Mouse (Mus musculus) limb, embryonic 14.5 days (tissue): ENCODE measurements around the gene Slc15a4. TPM values are rescaled to one million over a fixed set of nuclear protein-coding genes. Genes with fewer than 3 reads are reported as not detected.
A peak's percentile ranks its signal among the peaks of the same experiment; 100 is the strongest.

ENCODE experiments used
- ATAC-seq: fragments of 200-750 bp; cut with Nextera tagmentation; 2 replicates; pipeline ENCODE4 v1.8.0; 2017; ENCODE audit warnings: low read depth, moderate number of reproducible peaks, moderate TSS enrichment; ENCODE audit not compliant: low FRiP score
- DNase-seq: peaks from one replicate; pipeline ENCODE4 v3.0.0-alpha.2; 2015; ENCODE audit warnings: low spot score
- H3K27ac ChIP-seq: fragments of 300-500 bp; sonication (generic); replicated peaks from 2 replicates; pipeline ENCODE4 v1.5.1; 2014; ENCODE audit warnings: low read depth, mild to moderate bottlenecking, low read length, moderate library complexity, mixed read lengths
- H3K27me3 ChIP-seq: fragments of 300-500 bp; sonication (generic); 2 replicates; pipeline ENCODE4 v1.6.1; 2014; ENCODE audit warnings: low read length, mixed read lengths; ENCODE audit not compliant: control insufficient read depth, insufficient read depth
- H3K36me3 ChIP-seq: fragments of 300-500 bp; sonication (generic); 2 replicates; pipeline ENCODE4 v1.6.1; 2014; ENCODE audit warnings: mild to moderate bottlenecking, low read length, moderate library complexity, mixed read lengths; ENCODE audit not compliant: control insufficient read depth, insufficient read depth
- H3K4me1 ChIP-seq: fragments of 300-500 bp; sonication (generic); 2 replicates; pipeline ENCODE4 v1.6.1; 2014; ENCODE audit warnings: antibody characterized with exemption, low read length, mixed read lengths; ENCODE audit not compliant: control insufficient read depth, insufficient read depth
- H3K4me2 ChIP-seq: fragments of 300-500 bp; sonication (generic); replicated peaks from 2 replicates; pipeline ENCODE4 v1.6.1; 2014; ENCODE audit warnings: low read depth, mild to moderate bottlenecking, low read length, moderate library complexity; ENCODE audit not compliant: severe bottlenecking
- H3K4me3 ChIP-seq: fragments of 300-500 bp; sonication (generic); replicated peaks from 2 replicates; pipeline ENCODE4 v1.5.1; 2014; ENCODE audit warnings: low read length
- H3K9ac ChIP-seq: fragments of 300-500 bp; sonication (generic); 2 replicates; pipeline ENCODE4 v1.6.1; 2014; ENCODE audit warnings: mild to moderate bottlenecking, low read depth, low read length, moderate library complexity; ENCODE audit not compliant: severe bottlenecking
- H3K9me3 ChIP-seq: fragments of 300-500 bp; sonication (generic); 2 replicates; pipeline ENCODE4 v1.6.1; 2016; ENCODE audit warnings: low read length; ENCODE audit not compliant: control insufficient read depth
- POLR2A ChIP-seq: fragments of 200-500 bp; IDR thresholded peaks from 2 replicates; pipeline ENCODE4 v1.8.0; 2012; ENCODE audit warnings: inconsistent platforms, mild to moderate bottlenecking, moderate library complexity, borderline replicate concordance; ENCODE audit not compliant: insufficient read depth, insufficient read length; ENCODE audit errors: extremely low read depth
- WGBS: fragments of 180-500 bp; shearing (Covaris S2); extraction: QIAGEN DNeasy Blood & Tissue Kit; methylation state at CpG from one replicate; pipeline ENCODE4 v1.1.7; 2014; 5-methylcytosine and 5-hydroxymethylcytosine counted together
- polyA plus RNA-seq, 2 experiments: library from polyadenylated mRNA; depleted of rRNA in 1 of 2; stranded (reverse) in 1 of 2; unstranded in 1 of 2; fragments of >200 nt; fragmentation: Nextera tagmentation in 1 of 2; extraction: Ambion mirVana in 1 of 2; gene quantifications; 2 replicates each; pipeline versions ENCODE4 v1.2.1 to v1.2.3; 2012 to 2014

The Slc15a4 gene
- polyA plus RNA-seq, 2 experiments: 19.3 to 22.0 TPM

DNA sequence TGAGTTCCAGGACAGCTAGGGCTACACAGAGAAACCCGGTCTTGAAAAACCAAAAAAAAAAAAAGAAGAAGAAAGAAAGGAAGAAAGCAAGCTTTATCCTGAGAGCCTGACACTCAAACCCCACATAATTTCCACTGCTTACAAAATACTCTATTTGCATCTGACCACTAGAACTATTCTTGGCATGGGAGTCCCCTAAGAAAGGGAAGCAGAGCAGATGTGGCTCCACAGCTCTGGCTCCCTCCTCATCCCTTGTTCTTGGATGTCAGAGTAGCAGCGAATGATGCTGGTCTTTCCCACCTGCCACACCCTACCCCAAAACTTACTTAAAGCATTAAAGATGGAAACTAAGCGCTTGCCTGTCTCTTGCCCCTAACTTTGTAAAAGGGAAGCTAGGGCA, 17.2 kb downstream of the Slc15a4 start:
- 76% methylated on average over 3 of the region's 3 CpGs for WGBS
- no peak for TF ChIP-seq POLR2A
- Histone ChIP-seq H3K9ac (peak overlapping the region; percentile 97), H3K36me3 (no peaks in the 10 kb centered on the region), H3K4me1 (peaks cover 11% of the 10 kb centered on the region), H3K27ac (no peak overlapping the region), H3K27me3 (no peaks in the 10 kb centered on the region), H3K9me3 (no peaks in the 10 kb centered on the region), H3K4me3 (peak overlapping the region; percentile 98), H3K4me2 (peak overlapping the region; percentile 87)
- DNase-seq: no peak
- ATAC-seq: no peak

GRCm38 (mm10) chr5:127612397-127612796, 20.3 kb downstream of the Slc15a4 start:
- Histone ChIP-seq H3K36me3 (peaks cover 18% of the 10 kb centered on the region), H3K9ac (no peak overlapping the region), H3K4me3 (no peak overlapping the region), H3K4me1 (peaks cover 11% of the 10 kb centered on the region), H3K27me3 (no peaks in the 10 kb centered on the region), H3K9me3 (no peaks in the 10 kb centered on the region), H3K27ac (no peak overlapping the region), H3K4me2 (no peak overlapping the region)
- WGBS: 97% methylated on average over 6 of the region's 6 CpGs
- ATAC-seq (no peak), DNase-seq (no peak)
- no peak for TF ChIP-seq POLR2A

DNA sequence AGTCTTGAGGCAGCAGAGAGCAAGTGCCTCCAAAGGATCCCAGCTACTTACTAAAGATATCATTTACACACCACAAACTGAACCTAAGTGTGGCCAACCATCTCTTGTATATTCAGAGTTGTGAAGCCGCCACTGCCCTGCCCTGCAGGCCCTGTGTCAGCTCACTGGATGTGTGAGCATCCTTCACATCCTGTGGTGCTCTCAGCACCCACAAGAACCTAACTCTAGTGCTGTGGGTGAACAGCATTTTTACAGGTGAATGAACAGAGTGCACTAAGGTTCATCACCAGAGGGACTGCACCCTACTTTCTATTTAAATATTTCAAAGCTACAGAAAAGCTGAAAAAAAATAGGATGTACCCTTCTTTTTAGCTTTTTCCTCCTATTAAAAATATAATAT, 20.8 kb downstream of the Slc15a4 start:
- H3K9ac ChIP-seq: no peak overlapping the region
- peaks cover 11% of the 10 kb centered on the region for H3K4me1 ChIP-seq
- WGBS: 95% methylated on average over 1 of the region's 1 CpGs
- no peak for ATAC-seq
- H3K27me3 ChIP-seq: no peaks in the 10 kb centered on the region
- H3K27ac ChIP-seq: no peak overlapping the region
- peaks cover 23% of the 10 kb centered on the region for H3K36me3 ChIP-seq
- DNase-seq: no peak
- no peaks in the 10 kb centered on the region for H3K9me3 ChIP-seq
- TF ChIP-seq POLR2A: no peak
- no peak overlapping the region for H3K4me2 ChIP-seq
- H3K4me3 ChIP-seq: no peak overlapping the region

DNA sequence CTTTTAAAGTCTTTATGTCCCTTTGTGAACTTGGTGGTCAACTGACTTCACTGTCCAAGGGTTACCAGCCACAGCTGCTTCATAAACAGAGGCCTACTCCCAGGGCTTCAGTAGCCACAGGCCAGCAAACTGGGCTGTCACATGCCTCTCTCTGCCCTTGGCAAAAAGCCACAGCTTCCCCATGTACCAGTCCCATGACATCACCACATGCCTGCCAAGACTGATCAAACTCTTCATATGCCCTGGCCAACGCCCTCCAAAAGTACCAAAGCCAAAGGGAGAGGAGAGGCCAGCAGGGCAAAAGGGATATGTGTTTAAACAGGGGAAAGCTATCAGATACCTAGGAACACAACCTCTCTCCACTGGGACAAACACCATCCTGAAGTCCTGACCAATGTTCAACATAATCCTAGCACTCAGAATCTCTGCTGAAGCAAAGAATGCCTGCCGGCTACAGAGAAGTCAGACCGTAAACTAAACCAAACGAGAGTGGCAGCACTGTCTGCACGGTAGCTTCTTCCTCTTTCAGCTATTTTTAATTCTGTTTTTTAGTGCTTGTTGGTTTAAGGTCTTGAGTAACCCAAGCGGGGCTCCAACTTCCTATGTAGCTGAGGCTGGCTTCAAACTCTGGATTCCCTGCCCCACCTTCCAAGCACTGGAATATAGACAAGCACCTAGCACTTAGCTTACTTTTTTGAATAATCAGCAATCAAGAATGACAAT, 21.7 kb downstream of the Slc15a4 start:
- Histone ChIP-seq H3K9ac (no peak overlapping the region), H3K9me3 (no peaks in the 10 kb centered on the region), H3K4me3 (no peak overlapping the region), H3K27me3 (no peaks in the 10 kb centered on the region), H3K4me1 (peaks cover 6% of the 10 kb centered on the region), H3K4me2 (no peak overlapping the region), H3K27ac (no peak overlapping the region), H3K36me3 (peaks cover 29% of the 10 kb centered on the region)
- no peak for TF ChIP-seq POLR2A
- 76% methylated on average over 6 of the region's 6 CpGs for WGBS
- no peak for ATAC-seq
- no peak for DNase-seq

DNA sequence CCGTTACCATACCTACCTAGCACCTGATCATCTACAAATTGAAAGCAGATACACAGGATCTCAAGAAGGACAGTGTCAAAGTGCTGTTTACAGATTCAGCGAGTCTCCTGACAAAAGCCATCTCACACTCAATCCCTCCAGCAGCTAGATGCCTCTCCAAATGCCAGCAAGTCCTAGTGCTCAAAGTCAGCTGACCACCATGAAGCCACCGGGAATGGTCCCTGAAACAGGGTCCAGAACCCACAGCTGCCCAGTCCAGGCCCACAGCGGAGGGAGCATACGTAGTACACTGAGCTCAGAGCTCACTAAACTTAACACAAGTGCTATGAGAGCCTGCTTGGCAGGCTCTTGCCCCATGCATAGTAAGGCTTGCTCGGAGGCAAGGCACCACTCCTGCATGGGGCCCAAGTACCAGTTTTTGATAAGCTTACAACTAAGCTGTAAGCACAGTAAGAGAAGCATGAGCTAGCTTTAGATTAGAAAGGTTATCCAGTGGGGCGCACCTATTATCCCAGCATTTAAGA, 23.4 kb downstream of the Slc15a4 start:
- Histone ChIP-seq H3K4me1 (no peaks in the 10 kb centered on the region), H3K4me2 (no peak overlapping the region), H3K27ac (no peak overlapping the region), H3K9me3 (no peaks in the 10 kb centered on the region), H3K27me3 (no peaks in the 10 kb centered on the region), H3K36me3 (peaks cover 42% of the 10 kb centered on the region), H3K9ac (no peak overlapping the region), H3K4me3 (no peak overlapping the region)
- no peak for ATAC-seq
- no peak for TF ChIP-seq POLR2A
- 82% methylated on average over 7 of the region's 7 CpGs for WGBS
- DNase-seq: no peak

DNA sequence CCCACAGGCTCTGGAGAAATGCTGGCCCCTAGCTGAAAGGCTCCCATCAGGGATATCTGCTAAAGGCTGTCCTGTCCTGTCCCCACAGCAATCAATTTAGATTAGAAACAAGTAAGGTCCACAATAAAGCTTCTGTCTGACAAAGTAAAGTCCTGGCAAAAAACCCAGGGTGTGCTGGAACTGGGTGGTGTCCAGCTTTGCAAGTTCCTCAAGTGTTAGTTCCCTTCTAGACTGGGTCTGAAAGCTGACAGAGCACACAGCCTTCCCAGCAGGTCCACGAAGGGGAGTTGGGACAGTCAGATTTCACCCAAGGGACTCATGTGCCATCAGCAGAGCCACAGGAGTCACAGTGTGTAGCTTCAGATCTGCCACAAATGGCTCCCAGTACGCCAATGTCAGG, 25.2 kb downstream of the Slc15a4 start:
- no peak for ATAC-seq
- no peaks in the 10 kb centered on the region for H3K27me3 ChIP-seq
- no peak for TF ChIP-seq POLR2A
- no peak overlapping the region for H3K27ac ChIP-seq
- H3K9me3 ChIP-seq: no peaks in the 10 kb centered on the region
- no peaks in the 10 kb centered on the region for H3K4me1 ChIP-seq
- no peak for DNase-seq
- H3K36me3 ChIP-seq: peaks cover 60% of the 10 kb centered on the region
- no peak overlapping the region for H3K4me2 ChIP-seq
- no peak overlapping the region for H3K4me3 ChIP-seq
- H3K9ac ChIP-seq: no peak overlapping the region
- 81% methylated on average over 2 of the region's 2 CpGs for WGBS
